Mouse (Mus musculus): Measurements from ENCODE around the gene Nucks1. TPM values are rescaled to one million over a fixed set of nuclear protein-coding genes. Genes with fewer than 3 reads are reported as not detected.
A peak's percentile ranks its signal among the peaks of the same experiment; 100 is the strongest.

The Nucks1 gene
- polyA plus RNA-seq (2012; rRNA removed) = 0.53 and 1.5 TPM in 2 replicates

DNA sequence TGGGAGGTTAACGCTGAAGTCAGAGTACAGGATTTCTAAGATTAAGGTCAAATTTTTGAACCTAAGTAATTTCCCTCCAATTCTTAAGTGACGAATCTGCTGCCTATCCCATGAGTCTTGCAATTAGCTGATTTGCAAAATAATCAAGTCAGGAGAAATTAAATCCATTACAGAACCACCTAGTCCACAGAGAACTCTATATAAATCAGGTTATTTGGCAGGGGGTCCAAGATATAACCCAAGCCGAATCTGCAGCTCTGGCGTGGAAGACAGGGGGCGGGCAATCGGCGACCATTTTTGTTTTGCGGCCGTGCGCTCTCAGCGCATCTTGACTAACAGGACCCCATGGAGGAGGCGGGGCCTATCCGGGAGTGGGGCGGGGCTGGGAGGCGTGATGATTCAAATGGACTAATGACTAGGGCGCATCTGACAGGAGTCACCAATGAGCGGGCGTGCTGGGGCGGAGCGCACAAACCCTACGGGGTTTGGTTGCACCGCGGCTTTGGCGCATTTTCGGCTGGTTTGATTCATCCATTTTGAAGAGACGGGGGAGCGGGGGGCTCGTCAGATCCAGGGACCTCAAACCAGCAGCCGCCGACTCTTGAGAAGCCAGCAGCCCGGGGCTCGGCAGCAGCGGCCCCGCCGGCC is at the start of gene Nucks1:
Gene Nucks1, plus strand, starts transcription at position 534 of the 648 bp plus-strand sequence.
- Histone ChIP-seq H3K4me1 (ENCODE audit: control insufficient read depth, insufficient read depth, insufficient read length, low read length) (no peaks in the 10 kb centered on the region), H3K27me3 (ENCODE audit: control insufficient read depth, insufficient read depth, low read length) (no peaks in the 10 kb centered on the region), H3K36me3 (ENCODE audit: control insufficient read depth, insufficient read depth, low read length) (no peaks in the 10 kb centered on the region), H3K27ac (ENCODE audit: insufficient read depth, low read depth, low read length) (peak within 1 kb of the TSS; percentile 84), H3K4me3 (ENCODE audit: low read depth, low read length) (peak within 1 kb of the TSS; percentile 96)
- TF ChIP-seq CTCF (IDR thresholded peaks at IDR 0.05; ENCODE audit: extremely low read depth, insufficient read length, insufficient replicate concordance, low read depth, low read length) (peak; percentile 41; the same call in 1 of the 2 replicates), POLR2A (IDR thresholded peaks at IDR 0.05; ENCODE audit: low read depth, low read length) (no peak; the same call in 1 of the 2 replicates)
- WGBS = under 1% methylated on average over 35 of the region's 35 CpGs

DNA sequence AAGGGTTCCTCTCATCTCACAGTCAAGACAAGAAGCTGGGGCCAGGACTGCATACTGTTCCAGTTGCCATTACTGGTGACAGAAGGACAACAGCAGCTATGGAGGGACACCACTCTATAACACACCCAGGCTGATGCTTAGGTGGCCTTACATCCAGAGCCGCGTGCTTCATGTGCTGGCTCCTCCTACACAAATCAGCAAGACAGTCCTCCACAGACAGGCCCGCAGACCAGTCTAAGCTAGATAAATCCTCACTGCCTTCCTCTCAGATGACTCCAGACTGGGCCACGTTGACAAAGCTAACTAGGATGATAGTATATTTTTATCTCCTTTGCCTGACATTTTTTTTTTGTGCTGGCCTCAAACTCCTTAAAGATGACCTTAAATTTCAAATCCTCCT is 48.5 kb upstream of the Nucks1 start:
- 77% methylated on average over 4 of the region's 4 CpGs for WGBS
- H3K27me3 ChIP-seq (ENCODE audit: control insufficient read depth, insufficient read depth, low read length) = no peaks in the 10 kb centered on the region

DNA sequence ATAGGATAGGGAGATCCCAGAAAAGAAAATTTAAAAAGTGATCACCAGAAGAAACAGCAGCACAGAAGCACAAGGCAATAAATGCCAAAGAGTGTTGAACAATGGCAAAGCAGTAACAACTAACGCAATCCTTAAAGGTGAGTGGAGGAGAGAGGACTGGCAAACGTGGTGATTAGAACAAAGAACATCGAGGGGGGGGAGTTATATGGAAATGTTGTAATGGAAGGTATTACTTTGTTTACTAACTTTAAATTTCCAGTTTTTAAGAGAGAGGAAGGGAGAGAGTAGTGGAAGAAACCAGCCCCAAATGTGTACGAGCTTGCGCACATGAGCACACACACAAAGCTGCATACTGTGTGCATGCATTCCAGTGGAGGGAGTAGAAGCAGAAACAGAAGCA is 44.7 kb upstream of the Nucks1 start:
- H3K4me1 ChIP-seq (ENCODE audit: control insufficient read depth, insufficient read depth, insufficient read length, low read length) = no peaks in the 10 kb centered on the region; the same call in 1 of the 2 replicates
- H3K36me3 ChIP-seq (ENCODE audit: control insufficient read depth, insufficient read depth, low read length) = no peaks in the 10 kb centered on the region
- TF ChIP-seq POLR2A (IDR thresholded peaks at IDR 0.05; ENCODE audit: low read depth, low read length) = no peak
- H3K27ac ChIP-seq (ENCODE audit: insufficient read depth, low read depth, low read length) = no peak overlapping the region
- H3K27me3 ChIP-seq (ENCODE audit: control insufficient read depth, insufficient read depth, low read length) = no peaks in the 10 kb centered on the region
- 80% methylated on average over 5 of the region's 5 CpGs for WGBS
- H3K4me3 ChIP-seq (ENCODE audit: low read depth, low read length) = no peak overlapping the region

More for the DNA sequence above, 48.5 kb upstream of the Nucks1 start:
- no peak overlapping the region for H3K4me3 ChIP-seq (ENCODE audit: low read depth, low read length)
- H3K4me1 ChIP-seq (ENCODE audit: control insufficient read depth, insufficient read depth, insufficient read length, low read length) = no peaks in the 10 kb centered on the region
- no peak overlapping the region for H3K27ac ChIP-seq (ENCODE audit: insufficient read depth, low read depth, low read length)
- H3K36me3 ChIP-seq (ENCODE audit: control insufficient read depth, insufficient read depth, low read length) = no peaks in the 10 kb centered on the region
- TF ChIP-seq POLR2A (IDR thresholded peaks at IDR 0.05; ENCODE audit: low read depth, low read length) = no peak
- no peak for TF ChIP-seq CTCF (IDR thresholded peaks at IDR 0.05; ENCODE audit: extremely low read depth, insufficient read length, insufficient replicate concordance, low read depth, low read length)

DNA sequence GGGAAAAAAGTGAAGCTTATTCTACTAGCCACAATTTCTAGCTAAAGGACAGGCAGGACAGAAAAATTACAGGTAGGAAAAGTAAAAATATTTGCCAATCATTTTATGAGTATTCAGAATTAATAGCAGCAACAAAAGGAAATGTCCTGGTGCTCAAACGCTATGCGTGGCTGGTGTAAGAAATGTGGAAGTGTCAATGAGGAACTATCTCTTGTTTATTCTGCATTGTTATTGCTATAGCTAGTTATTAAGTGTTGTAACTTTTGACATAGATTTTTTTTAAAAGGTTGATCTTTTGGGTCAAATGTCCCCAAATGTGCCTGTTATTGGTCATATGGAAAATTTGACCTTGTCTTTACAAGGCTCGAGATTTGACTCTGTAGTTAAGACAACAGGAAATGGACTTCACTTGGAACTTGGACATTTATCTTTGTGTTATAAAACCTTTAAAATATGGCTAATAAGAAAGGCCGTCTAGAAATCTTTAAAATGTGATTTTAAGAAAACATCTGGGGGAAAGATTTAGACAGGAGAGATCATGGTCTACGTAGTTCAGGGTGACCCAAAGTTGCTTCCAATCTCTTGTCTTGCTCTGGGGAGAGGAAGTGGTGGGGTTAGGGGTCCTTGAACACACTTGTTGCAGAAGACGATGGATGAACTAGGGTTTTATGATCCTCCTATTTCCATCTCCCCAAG is 43.9 kb upstream of the Nucks1 start:
- 66% methylated on average over 6 of the region's 6 CpGs for WGBS
- Histone ChIP-seq H3K27me3 (ENCODE audit: control insufficient read depth, insufficient read depth, low read length) (no peaks in the 10 kb centered on the region), H3K27ac (ENCODE audit: insufficient read depth, low read depth, low read length) (no peak overlapping the region), H3K36me3 (ENCODE audit: control insufficient read depth, insufficient read depth, low read length) (no peaks in the 10 kb centered on the region), H3K4me3 (ENCODE audit: low read depth, low read length) (no peak overlapping the region), H3K4me1 (ENCODE audit: control insufficient read depth, insufficient read depth, insufficient read length, low read length) (no peaks in the 10 kb centered on the region; the same call in 1 of the 2 replicates)
- TF ChIP-seq POLR2A (IDR thresholded peaks at IDR 0.05; ENCODE audit: low read depth, low read length) = no peak
- TF ChIP-seq CTCF (IDR thresholded peaks at IDR 0.05; ENCODE audit: extremely low read depth, insufficient read length, insufficient replicate concordance, low read depth, low read length) = no peak

DNA sequence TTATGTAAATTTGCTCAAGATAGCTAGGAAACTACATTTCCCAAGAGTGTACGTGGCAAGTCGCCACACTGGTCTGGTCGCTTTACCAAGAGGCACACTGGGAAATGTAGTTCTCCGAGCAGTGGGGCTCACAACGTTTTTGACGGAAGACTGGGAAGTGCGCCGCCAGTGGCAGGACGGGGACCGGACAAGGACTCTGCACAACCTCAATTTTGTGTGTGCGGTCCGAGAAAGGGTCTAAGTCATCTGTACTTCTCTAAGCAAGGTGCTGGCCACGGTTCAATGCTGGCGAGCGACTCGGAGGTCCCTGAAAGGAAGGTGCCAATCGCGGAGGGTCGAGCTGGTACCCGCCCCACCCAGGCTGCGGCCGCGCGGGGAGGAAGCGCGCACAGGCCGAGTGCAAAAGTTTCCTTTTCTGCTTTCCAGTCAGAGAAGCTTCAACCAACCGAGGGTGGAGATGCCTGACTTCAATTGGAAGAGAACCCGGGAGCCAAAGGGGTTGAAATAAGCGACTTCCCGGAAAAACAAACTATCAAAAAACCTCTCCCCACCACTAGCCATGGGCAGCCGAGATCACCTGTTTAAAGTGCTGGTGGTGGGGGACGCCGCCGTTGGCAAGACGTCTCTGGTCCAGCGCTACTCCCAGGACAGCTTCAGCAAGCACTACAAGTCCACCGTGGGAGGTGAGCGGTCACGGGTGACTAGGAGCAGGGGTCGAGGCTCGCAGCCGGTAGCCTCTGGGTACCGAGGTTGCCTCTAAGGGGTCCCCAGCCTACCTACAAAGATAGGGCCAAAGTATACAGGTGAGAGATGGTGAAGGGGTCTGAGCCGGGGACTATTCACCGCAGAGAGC is 43.0 kb upstream of the Nucks1 start, which contains the start of gene Rab29:
Gene Rab29, plus strand, starts transcription at position 132 of the 853 bp plus-strand sequence.
- H3K4me3 ChIP-seq (ENCODE audit: low read depth, low read length) = peak within 1 kb of the TSS; percentile 95
- peak within 1 kb of the TSS; percentile 57; the same call in 1 of the 2 replicates for H3K27ac ChIP-seq (ENCODE audit: insufficient read depth, low read depth, low read length)
- no peaks in the 10 kb centered on the region; the same call in 1 of the 2 replicates for H3K4me1 ChIP-seq (ENCODE audit: control insufficient read depth, insufficient read depth, insufficient read length, low read length)
- peaks cover 5% of the 10 kb centered on the region; the same call in 1 of the 2 replicates for H3K36me3 ChIP-seq (ENCODE audit: control insufficient read depth, insufficient read depth, low read length)
- no peaks in the 10 kb centered on the region for H3K27me3 ChIP-seq (ENCODE audit: control insufficient read depth, insufficient read depth, low read length)
- TF ChIP-seq POLR2A (IDR thresholded peaks at IDR 0.05; ENCODE audit: low read depth, low read length) = no peak; the same call in 1 of the 2 replicates
- TF ChIP-seq CTCF (IDR thresholded peaks at IDR 0.05; ENCODE audit: extremely low read depth, insufficient read length, insufficient replicate concordance, low read depth, low read length) = peak; percentile 90; the same call in 1 of the 2 replicates
- WGBS = under 1% methylated on average over 46 of the region's 46 CpGs

DNA sequence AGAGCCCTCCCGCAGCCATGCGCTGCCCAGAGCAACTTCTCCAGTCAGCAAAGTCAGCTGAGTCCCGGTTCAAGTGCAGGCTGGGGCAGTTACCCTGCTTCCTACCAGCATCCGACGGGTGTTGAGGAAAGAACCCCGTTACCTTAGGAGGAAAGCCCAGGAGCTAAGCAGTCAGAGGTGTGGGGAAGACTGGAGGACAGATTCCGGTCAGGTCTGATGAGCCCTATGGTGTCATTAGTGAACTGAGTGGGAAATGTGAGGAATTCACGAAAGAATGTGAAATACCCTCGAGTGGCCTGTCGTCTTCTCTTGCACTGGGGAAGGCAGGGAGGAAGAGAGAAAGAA is 42.4 kb upstream of the Nucks1 start:
- Histone ChIP-seq H3K27me3 (ENCODE audit: control insufficient read depth, insufficient read depth, low read length) (no peaks in the 10 kb centered on the region), H3K36me3 (ENCODE audit: control insufficient read depth, insufficient read depth, low read length) (peaks cover 7% of the 10 kb centered on the region; the same call in 1 of the 2 replicates), H3K4me3 (ENCODE audit: low read depth, low read length) (peak overlapping the region; percentile 95), H3K27ac (ENCODE audit: insufficient read depth, low read depth, low read length) (no peak overlapping the region), H3K4me1 (ENCODE audit: control insufficient read depth, insufficient read depth, insufficient read length, low read length) (no peaks in the 10 kb centered on the region; the same call in 1 of the 2 replicates)
- WGBS = 17% methylated on average over 10 of the region's 10 CpGs
- no peak for TF ChIP-seq POLR2A (IDR thresholded peaks at IDR 0.05; ENCODE audit: low read depth, low read length)
- TF ChIP-seq CTCF (IDR thresholded peaks at IDR 0.05; ENCODE audit: extremely low read depth, insufficient read length, insufficient replicate concordance, low read depth, low read length) = no peak
